Mouse (Mus musculus) thymus, postnatal 14 days (tissue): ENCODE measurements around the gene Clec2h.
"Not testable (repeated sequence)": the region's sequence is repeated elsewhere in the genome, so short reads cannot be mapped to it uniquely, and the experiment has no call there.

Experiments
- DNase-seq: peaks from one replicate; pipeline ENCODE4 v3.0.0; 2021

Clec2h gene

GRCm38 (mm10) chr6:128662206-128662605, at the start of gene Clec2h:
TSS of gene Clec2h (plus strand) at chr6:128662385.
- DNase-seq = no peak

DNA sequence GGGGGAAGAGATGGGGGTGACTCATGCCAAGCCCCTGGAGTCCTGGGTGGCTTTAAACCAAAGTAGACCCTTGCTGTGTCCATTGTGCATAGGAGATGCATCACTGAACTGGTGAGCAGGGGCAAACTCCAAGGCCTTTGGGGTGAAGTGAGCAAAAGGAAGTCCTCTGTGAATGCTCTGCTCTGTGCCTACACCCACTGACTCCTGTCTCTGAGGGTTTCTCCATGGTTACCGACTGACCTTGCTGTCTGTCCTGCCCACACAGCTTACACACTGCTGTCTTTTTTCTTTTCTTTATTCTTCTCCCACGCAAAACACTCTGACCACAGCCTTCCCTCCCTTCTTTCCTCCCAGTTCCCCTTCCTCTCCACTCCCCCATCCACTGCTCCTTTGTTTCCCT, 39.5 kb upstream of the Clec2h start:
- DNase-seq = no peak

- DNase-seq = not testable (repeated sequence)
Measured at GRCm38 (mm10) chr6:128623433-128623832, 38.8 kb upstream of the Clec2h start, which contains the start of gene Klrb1a. TSS of gene Klrb1a (minus strand) at chr6:128623533.

GRCm38 (mm10) chr6:128624425-128624824, 37.8 kb upstream of the Clec2h start:
- DNase-seq = no peak

GRCm38 (mm10) chr6:128625246-128625645, 36.9 kb upstream of the Clec2h start:
- DNase-seq = not testable (repeated sequence)

DNA sequence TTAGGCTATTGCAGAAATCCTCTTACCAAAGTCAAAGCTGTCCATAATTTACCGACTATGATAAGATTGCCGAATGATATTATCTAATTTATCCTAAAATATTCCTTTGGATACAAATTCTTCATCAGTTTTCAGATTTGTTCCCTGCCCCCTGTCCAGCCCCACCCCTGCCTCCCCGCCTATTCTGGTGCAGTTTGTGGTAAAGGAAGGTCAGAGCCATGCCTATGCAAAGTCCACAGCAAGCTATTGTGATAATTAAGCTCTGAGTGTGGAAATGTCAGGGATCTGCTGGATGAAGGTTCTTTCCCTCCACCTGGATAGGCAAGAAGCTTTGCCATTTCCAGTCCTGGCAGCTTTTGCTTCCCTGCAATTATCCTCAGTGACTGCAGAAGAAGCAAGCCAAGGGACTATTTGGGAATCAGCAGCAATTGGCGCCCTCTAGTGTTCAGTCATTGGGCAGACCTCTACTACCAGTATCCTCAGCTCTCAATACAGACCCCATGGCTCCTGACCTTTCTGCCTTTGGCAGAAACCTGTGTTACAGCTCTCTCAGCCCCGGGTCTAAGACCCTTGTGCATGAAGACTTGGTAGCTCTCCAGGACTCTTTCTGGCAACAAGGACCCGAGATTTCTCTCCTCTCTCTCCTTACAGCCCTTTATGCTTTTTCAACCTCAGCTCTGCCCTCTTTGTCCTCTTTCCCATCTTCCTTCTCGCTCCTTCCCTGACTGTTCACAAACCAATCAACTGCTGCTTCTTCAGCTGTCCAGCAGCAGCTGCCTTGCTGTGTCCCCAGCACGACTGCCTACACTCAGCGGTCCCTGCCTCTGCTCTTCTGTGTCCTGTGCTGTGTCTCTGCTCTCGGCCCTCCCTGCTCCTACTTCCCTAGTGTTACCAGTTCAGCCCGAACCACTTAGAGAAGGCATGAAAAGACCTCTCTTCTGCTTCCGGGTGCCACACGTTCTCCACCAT, 32.1 kb upstream of the Clec2h start:
- DNase-seq = peak; percentile 20

DNA sequence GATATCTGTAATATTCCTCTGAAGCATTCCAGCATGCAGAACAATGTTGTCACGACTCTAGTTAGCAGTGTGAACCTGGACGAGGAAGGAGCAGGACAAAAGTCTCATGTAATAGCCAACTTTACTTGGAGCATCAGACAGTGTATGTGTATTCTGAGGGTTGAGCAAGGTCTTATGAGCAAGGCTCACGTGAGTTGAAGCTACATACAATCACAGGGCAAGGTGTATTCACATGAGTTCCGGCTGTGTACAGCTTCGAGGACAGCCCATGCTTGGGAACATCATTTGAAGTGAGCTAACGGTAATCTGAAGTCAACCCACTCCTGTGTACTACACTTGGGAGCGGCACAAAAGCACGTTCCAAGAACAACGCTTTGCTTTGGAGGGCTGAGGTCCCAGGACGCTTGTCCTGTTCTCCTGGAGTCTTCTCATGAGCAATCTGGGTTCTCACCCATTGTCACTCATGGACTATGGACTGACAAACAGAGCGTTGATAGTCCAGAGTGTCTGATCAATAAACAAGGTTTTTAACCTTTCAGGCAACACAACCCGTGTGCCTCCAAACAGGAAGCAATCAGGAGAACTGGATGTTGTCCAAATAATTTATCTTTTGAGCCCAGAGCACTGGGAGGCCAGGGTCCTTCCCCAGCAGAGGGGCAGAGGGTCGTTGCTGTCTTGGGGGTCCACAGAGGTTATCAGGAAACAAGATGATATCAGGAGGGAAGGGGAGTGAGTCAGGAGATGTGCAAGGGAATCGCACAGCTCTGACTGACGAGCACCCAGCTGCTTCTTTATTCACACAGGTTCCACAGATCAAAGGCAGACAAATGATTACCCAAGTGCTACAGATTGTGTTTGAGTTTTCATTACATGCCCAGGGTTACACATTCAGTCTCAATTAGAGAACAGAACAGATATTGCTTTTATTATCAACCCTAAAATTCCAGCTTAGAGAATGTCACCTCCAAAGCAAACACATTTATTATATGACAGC, 31.0 kb upstream of the Clec2h start:
- DNase-seq = not testable (repeated sequence)

DNA sequence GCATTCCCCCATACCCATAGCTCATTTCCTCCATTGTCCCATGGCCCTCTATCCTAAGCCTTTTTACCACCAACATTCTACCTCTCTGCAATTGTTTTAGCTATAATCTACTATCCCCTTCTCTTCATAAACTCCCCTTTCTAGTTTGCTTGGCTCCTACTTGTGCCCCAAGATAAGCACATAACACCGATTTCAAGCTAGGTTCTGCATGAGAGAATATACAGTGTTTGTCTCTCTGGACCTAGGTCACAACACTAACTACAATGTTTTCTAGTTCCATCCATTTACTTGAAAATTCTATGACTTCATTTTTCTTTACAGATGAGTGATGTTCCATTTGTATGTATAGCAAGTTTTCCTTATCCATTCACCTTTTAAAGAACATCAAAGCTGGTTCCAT, 21.5 kb upstream of the Clec2h start:
- no peak for DNase-seq

DNA sequence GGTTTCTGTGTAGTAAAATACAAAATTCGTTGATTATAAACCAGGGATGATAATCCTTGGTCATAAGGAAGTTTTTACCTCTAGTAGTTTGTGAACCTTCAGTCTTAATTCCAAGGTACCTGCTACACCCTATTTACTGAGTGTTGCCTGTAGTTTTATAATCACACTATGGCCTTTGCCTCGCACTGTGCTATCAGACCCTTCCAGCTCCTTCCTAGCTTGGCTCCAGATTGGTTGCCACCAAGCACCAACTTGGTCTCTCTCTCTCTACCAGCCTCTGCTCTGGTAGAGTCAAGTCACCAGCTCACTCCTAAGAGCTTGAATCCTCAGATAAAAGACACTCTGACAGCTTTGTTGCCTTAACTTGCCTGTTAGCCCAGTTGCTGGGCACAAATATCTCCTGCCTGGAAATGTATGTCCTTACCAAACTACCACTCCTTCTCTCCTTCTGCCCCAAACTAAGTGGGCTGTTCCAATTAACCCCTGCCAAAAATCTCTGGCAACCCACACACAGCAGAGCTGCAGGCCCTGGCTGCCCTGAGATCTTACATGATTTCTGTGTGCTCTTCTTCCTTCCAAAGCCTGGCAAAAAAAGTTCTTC, 21.0 kb upstream of the Clec2h start:
- no peak for DNase-seq

DNA sequence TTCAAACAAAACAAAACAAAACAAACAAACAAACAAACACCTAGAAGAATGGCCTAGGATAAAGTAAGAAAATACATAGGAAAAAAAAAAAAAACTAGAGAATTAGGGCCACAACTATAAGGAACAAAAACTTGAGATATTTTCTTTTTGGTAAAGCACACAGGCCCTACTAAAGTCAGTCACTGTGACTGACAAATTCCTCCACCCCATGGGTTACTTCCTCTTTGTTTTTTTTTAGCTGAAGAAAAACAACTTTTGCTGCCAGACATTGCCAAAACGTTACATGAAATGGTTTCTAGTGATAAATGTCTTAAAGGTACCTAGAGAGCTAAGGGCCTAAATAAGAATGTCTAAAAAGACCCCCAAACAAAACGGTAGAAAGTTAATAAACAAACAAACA, 18.2 kb upstream of the Clec2h start:
- DNase-seq = no peak

DNA sequence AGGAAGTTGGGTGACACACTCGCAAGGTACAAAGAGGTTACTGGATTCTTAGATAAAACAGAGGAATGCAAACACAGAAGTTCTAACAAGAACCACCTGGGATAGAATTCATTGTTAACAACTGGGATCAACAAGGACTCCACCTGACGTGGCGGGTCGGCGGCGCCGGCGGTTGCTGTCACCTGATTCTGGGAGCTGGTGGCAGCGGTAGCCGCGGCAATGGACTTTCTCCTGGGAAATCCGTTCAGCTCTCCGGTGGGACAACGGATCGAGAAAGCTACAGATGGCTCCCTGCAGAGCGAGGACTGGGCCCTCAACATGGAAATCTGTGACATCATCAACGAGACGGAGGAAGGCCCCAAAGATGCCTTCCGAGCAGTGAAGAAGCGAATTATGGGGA, 17.5 kb upstream of the Clec2h start:
- not testable (repeated sequence) for DNase-seq

DNA sequence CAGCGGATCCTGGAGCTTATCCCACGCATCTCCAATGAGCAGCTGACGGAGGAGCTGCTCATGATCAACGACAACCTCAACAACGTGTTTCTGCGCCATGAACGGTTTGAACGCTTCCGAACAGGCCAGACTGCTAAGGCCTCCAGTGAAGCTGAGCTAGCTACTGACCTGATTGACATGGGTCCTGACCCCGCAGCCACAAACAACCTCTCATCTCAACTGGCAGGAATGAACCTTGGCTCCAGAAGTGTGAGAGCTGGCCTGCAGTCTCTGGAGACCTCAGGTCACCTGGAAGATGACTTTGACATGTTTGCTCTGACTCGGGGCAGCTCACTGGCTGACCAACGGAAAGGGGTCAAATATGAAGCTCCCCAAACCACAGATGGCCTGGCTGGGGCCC, 16.5 kb upstream of the Clec2h start:
- not testable (repeated sequence) for DNase-seq

DNA sequence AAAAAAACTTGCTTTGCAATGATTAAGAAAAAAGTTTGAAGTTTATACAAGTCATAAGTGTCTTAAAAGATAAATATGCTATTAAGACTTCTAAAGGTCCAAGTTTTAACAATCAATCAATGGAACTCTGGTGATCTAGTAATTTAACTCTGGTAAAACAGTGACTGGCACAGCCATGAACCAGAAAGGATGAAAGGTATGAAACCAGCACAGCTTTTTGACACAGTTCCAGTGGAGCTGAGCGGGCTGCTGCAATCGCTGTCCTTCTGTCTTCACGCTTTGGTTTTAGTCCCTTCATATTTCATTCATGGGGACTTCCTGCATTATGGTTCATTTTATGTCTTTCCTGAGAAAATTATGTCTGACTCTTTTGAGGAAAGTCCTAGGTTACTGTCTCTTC, 12.5 kb upstream of the Clec2h start:
- DNase-seq = no peak

GRCm38 (mm10) chr6:128650187-128650586, 12.0 kb upstream of the Clec2h start:
- no peak for DNase-seq

- not testable (repeated sequence) for DNase-seq
Measured at GRCm38 (mm10) chr6:128650827-128651226, 11.4 kb upstream of the Clec2h start.

GRCm38 (mm10) chr6:128652938-128653337, 9.2 kb upstream of the Clec2h start:
- DNase-seq = no peak

DNA sequence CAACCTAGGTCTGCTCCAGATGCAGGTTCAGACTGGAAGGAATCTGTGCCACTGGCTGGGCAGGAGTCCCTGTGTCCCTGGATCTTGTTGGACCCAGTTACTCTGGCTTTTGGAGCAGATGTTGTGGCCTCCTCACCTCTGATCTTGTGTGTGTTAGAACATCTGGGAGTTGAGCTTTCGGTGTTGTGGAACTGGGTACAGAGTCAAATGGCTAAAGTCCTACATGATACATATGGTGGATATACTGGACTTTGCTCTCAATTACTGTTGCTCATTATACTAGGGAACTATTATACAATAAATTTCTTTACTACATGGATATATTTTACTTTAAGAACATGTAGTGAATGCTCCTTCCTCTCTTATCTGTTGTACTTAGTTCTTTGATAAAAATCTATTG, 936 bp upstream of the Clec2h start:
- DNase-seq = no peak

DNA sequence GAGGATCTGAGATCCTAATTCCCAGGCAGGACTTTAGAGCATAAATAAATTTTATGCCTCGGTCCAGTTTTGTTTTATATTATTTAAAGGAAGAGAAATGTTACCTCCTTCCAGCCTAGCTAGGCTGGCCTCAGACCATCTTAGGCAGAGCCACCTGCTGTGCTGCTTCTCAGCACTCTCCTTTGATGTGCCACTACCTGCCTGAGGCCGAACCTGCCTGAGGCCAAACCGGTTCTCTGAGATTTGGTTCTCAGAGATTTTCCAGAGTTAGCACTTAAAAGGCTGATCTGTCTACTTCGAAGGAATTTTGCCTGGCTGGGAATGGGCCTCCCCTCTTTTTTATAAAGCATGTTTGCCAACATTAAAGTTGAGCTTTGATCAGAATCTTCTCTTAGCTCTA, 7.8 kb downstream of the Clec2h start:
- no peak for DNase-seq

DNA sequence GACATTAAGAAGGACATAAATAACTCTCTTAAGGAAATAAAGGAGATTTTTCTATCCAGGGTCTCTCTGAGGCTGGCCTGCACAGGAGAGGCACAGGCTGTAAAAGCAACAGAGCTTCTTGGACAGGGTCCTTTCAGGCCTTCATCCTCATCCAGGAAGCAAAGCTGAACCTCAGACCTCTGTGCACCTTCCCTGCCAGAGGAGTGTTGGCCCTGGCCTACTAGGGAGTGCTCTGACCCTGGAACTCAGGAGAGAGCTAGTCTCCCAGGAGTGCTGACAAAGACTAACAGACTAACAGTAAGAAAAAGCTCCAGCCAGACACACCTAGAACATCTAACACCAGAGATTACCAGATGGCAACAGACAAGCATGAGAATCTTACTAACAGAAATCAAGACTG, 17.4 kb downstream of the Clec2h start:
- no peak for DNase-seq

DNA sequence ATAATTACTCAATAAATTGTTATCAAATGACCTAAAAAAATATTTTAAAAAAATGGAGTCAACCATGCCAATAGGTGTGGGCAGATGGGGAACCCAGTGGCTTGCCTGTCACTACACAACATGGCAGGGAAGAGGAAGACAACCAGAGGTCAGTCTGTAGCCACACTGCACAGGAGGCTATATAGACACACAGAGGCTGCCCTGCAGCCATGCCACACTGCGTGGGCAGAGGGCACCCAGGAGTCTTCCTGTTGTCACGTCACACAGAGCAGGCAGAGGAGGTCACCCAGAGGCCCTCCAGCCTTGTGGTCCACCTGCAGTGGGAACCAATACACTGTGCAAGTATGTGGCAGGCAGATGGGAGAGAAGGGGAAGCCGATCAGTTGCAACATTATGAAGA, 39.5 kb downstream of the Clec2h start:
- no peak for DNase-seq

DNA sequence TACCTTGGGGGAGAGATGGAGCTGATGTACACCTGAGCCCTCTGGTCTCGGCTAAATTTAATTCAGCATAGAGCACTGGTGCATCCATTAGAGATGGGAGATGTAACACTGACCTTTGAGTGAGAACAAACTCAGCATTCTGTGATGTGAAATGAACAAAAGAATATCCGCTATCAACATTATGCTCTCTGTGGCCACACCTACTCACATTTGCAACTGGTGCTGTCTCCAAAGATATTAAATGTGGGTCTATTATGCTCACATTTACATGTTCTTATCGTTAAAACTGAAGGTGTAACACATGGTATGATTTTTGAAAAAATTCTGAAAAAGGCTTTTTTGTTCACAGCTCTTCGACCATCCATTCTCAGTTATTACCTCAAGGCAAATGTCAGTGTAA, 60.8 kb downstream of the Clec2h start, which contains the start of gene Klrb1:
TSS of gene Klrb1 (minus strand) at position 101 of the 400 bp plus-strand sequence.
- no peak for DNase-seq
